8 mouse cellular contexts compared by ENCODE assay signal in the genomic region with DNA sequence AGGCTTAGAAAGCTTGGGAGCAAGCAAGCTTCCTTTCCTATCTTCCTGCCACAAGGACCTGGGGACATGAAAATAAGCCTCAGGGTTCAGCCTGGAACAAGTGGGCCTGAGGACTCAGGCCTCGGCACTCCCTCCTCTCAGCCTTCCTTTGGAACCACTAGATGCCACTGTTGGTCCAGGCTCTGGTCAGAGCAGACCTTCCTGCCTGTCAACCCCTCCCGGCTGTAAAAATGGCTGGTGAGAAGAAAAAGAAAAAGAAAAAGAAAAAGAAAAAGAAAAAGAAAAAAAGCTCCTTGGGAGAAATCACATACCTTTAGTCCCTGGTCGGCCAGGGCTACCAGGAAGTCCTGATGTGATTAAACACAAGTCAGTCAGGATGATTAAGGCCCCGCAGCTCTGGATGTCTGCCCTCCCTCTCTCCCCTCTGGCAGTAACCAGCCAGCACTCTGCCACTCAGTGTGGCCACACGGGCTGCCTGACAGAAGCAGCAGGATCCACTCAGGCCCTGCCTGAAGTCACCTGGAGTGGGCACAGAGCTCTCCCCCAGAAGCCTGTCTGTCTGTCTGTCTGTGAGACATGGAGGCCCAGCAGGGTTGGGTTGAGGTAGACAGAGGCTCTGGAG. TPM values are rescaled to one million over a fixed set of nuclear protein-coding genes. Genes with fewer than 3 reads are reported as not detected.
DNase-seq lines count a peak whose midpoint lies in the region; TF ChIP-seq lines count a peak whose summit lies in the region.
"Had no signal": no experiment of that assay in that cellular context is flagged by ENCODE, and none has a peak within 500 bp of the region (broad histone marks: within the 10 kb centered on the region; RNA-seq: fewer than 3 reads in every experiment).

No protein-coding gene starts in this region.

- no peak overlapping the region for H3K4me3 ChIP-seq in bone marrow, adult 2 months (replicated peaks; ENCODE audit: control insufficient read depth, low read depth, low read length)
- no peak overlapping the region for H3K4me3 ChIP-seq in forebrain, embryonic 10.5 days
- H3K4me3 ChIP-seq: liver, embryonic 15.5 days had no signal

- DNase-seq in MN1 (ENCODE audit: low spot score), result peak; percentile 69
- peak; percentile 43 for DNase-seq in forebrain, embryonic 10.5 days (ENCODE audit: extremely low spot score, low spot score)
- DNase-seq in heart, postnatal 36 days, result peak; percentile 54 to 64
- DNase-seq in layer of hippocampus, adult 8-10 months (ENCODE audit: low spot score in 2 of 2), result peak; percentile 50 to 52
- peak; percentile 66 for DNase-seq in lung, postnatal 14 days
- DNase-seq in right cerebral cortex, postnatal 25 days, result peak; percentile 53

- H3K4me1 ChIP-seq in bone marrow, adult 2 months (ENCODE audit: control insufficient read depth, insufficient read depth, low read length), result no peaks in the 10 kb centered on the region
- peaks cover 36% of the 10 kb centered on the region for H3K4me1 ChIP-seq in forebrain, embryonic 10.5 days
- H3K4me1 ChIP-seq: liver, embryonic 15.5 days had no signal

- no peaks in the 10 kb centered on the region for H3K9me3 ChIP-seq in forebrain, embryonic 10.5 days
- H3K9me3 ChIP-seq: liver, embryonic 15.5 days had no signal

- TF ChIP-seq CTCF in bone marrow, adult 2 months (IDR thresholded peaks at IDR 0.05; ENCODE audit: control insufficient read depth, insufficient read depth, low read length), result peak; percentile 55

- WGBS in bone marrow, adult 2 months, result 12% methylated on average over 5 of the region's 5 CpGs
- 31% methylated on average over 5 of the region's 5 CpGs for WGBS in forebrain, embryonic 10.5 days

- no peaks in the 10 kb centered on the region for H3K27me3 ChIP-seq in forebrain, embryonic 10.5 days (ENCODE audit: poor library complexity, severe bottlenecking)
- H3K27me3 ChIP-seq: liver, embryonic 15.5 days had no signal

- no peaks in the 10 kb centered on the region for H3K36me3 ChIP-seq in forebrain, embryonic 10.5 days (replicated peaks)
- H3K36me3 ChIP-seq: liver, embryonic 15.5 days had no signal

- intact Hi-C loops in heart, postnatal 36 days (cut with DNase I), result loop anchor here (1.0 to 5.0 kb wide), 4 partner anchors 73 to 273 kb away; a partner anchor contains a TSS

- H3K27ac ChIP-seq in bone marrow, adult 2 months (ENCODE audit: control insufficient read depth, insufficient read depth, low read depth, low read length, poor library complexity), result no peak overlapping the region
- peak overlapping the region; percentile 77 for H3K27ac ChIP-seq in forebrain, embryonic 10.5 days
- H3K27ac ChIP-seq: liver, embryonic 15.5 days had no signal

- TF ChIP-seq POLR2A in bone marrow, adult 2 months (IDR thresholded peaks at IDR 0.05; ENCODE audit: borderline replicate concordance, control insufficient read depth, low read depth, low read length), result no peak

RNA-seq across cellular contexts. Expression of a gene that starts 32.9 kb away (rescaled TPM):
- not detected in 2 replicates for polyA plus RNA-seq in bone marrow, adult 2 months (2011; ENCODE audit: insufficient read depth, insufficient read length, low replicate concordance, missing spikeins)
- polyA plus RNA-seq in forebrain, embryonic 10.5 days (2016; fragmentation: Nextera tagmentation; extraction: Ambion mirVana), result 0.21 and 0.22 TPM in 2 replicates
- not detected for total RNA-seq in heart, postnatal 36 days (2021)
- under 1 TPM in 1 of 4 experiments, not detected in 3; 0.17 TPM for total RNA-seq in layer of hippocampus, adult 8-10 months (2022)
